Mouse (Mus musculus) B cell, adult 2 months (primary cell): Measurements from ENCODE around the gene Terf2ip.
A peak's percentile ranks its signal among the peaks of the same experiment; 100 is the strongest.

Experiments used
- DNase-seq, 2 experiments: peaks; one replicate each; pipeline ENCODE4 v3.0.0; 2022

Gene Terf2ip

DNA sequence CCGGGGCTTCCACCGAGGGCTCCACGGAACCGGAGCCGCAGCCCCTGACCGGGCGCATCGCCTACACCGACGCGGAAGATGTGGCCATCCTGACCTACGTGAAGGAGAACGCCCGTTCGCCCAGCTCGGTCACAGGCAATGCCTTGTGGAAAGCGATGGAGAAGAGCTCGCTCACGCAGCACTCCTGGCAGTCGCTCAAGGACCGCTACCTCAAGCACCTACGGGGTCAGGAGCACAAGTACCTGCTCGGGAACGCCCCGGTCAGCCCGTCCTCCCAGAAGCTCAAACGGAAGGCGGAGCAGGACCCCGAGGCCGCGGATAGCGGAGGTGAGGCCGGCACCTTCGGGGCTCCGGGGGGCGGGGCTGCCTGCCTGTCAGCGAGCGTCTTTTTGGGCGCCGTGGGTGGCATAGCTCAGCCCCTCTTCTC, 631 bp downstream of the Terf2ip start:
- DNase-seq, result peak; percentile 51 to 64

DNA sequence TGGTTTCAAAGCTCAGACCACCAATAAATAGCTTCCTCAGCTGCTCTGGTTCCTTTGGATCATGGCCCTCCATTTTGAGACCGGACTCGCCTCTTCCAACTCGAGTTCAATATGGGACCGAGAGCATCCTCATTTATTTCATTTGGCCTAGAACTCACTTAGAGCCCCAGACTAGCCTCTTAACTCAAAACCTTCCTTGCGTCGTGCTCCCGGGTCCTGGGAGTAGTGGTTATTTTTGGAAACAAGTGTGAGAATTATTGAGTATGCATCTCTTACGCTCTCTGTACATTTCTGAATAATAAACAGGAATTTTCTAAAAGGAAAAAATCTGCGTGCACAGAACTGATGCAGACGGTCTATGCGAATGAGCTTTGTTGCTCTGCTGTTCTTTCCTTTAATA, 3.7 kb downstream of the Terf2ip start, which contains the start of gene Gm6793:
Gene Gm6793, minus strand, starts transcription at position 101 of the 400 bp plus-strand sequence.
- no peak for DNase-seq

GRCm38 (mm10) chr8:112029455-112029854, 18.3 kb downstream of the Terf2ip start:
- DNase-seq, result no peak

DNA sequence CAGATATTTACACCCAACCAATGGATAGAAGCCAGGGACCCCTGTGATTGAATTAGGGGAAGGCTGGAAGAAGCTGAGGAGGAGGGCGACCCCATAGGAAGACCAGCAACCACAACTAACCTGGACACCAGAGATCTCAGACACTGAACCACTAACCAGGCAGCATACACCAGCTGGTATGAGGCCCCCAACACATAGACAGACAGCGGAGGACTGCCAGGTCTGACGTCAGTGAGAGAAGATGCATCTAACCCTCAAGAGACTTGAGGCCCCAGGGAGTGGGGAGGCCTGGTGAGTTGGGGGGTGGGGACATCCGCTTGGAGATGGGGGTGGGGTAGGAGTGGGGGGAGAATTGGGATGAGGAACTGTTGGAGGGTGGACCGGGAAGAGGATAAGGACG, 19.5 kb downstream of the Terf2ip start:
- DNase-seq, result no peak

GRCm38 (mm10) chr8:112033071-112033470, 21.9 kb downstream of the Terf2ip start:
- DNase-seq, result no peak

DNA sequence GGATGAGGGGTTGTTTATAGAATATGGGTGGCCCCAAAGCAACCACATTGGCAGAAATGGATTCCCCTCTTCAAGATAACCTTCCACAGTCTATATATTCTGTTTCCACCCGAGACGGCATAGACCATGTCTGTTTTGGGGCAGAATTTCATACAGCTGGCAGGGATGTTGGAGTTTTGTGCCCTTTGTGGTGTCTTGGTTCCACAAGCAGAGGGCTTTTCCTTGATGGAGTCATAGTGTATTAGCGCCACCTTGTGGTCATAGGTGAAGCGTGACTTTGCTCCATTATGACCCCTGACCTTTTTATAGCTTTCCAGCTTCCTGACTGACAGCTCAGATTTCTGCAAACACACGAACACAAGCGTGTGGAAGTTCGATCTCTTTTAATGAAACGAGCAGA, 23.4 kb downstream of the Terf2ip start:
- peak; percentile 53 to 55 for DNase-seq

GRCm38 (mm10) chr8:112037521-112037920, 26.3 kb downstream of the Terf2ip start:
- no peak for DNase-seq

DNA sequence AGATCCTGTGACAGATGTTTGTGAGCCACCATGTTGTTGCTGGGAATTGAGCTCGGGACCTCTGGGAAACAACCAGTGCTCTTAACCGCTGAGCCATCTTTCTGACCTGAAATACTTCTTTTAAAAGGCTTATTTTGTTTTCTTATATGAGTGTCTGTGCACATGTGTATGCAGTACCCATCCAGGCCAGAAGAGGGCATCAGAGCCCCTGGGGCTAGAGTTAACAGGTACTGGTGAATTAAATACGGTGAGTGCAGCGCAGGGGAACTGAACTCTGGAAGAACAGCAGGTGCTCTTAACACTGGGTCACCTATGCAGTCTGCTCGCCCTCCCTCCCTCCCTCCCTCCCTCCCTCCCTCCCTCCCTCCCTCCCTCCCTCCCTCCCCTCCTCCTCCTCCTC, 34.0 kb downstream of the Terf2ip start:
- DNase-seq, result peak; percentile 18 to 26

- DNase-seq, result peak; percentile 77 to 78
Observed at GRCm38 (mm10) chr8:112045896-112046295, 34.7 kb downstream of the Terf2ip start.

GRCm38 (mm10) chr8:112048293-112048692, 37.1 kb downstream of the Terf2ip start:
- no peak for DNase-seq

- DNase-seq, result no peak
Observed at GRCm38 (mm10) chr8:112049984-112050383, 38.8 kb downstream of the Terf2ip start.

- DNase-seq, result no peak
Observed at GRCm38 (mm10) chr8:112051537-112051936, 40.3 kb downstream of the Terf2ip start.

- DNase-seq, result no peak
Observed at GRCm38 (mm10) chr8:112054456-112054855, 43.3 kb downstream of the Terf2ip start.

DNA sequence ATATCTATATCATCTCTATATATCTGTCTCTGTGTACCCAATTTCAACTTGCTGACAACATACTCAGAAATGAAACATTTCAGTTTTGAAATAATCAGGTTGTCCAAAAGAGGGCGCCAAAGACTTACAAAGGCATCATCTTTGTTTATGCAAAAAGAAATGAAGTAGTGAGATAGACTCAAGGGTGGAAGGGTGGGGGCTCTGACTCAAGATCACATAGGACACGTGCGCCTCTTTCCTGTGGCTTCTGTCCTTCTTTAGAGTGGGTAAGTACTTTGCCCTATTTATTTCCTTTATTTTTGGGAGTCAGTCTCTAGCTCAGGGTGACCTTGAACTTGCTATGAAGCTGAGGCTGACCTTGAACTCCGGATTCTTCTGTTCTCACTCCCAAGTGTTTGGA, 50.2 kb downstream of the Terf2ip start:
- DNase-seq, result peak; percentile 33 to 37
